Mouse (Mus musculus): Measurements from ENCODE around the gene Nhsl1.

- TF ChIP-seq CTCF (IDR thresholded peaks at IDR 0.05; ENCODE audit: control insufficient read depth, insufficient read depth, insufficient replicate concordance, low read depth, low read length) (no peak), POLR2A (IDR thresholded peaks at IDR 0.05; ENCODE audit: control insufficient read depth, low read depth, low read length) (no peak)
These were observed 4.9 kb downstream of the Nhsl1 start for GRCm38 (mm10) chr10:18323701-18324100.

Measured in testis, adult 2 months (tissue).